Mouse (Mus musculus) left cerebral cortex, postnatal 36 days (tissue): ENCODE measurements at regions not wholly inside any gene's neighbourhood (a gene's known extent, or its start where the extent isn't known, plus 50 kb on each side); places are given as distances from the start of the nearest gene placed in this dataset.

Experiments
- DNase-seq, 2 experiments: peaks; one replicate each; pipeline ENCODE4 v3.0.0; 2021 to 2022; ENCODE audit warnings: low spot score in 2 of 2, mixed read lengths in 1 of 2
- intact Hi-C: fragments of 180-260 bp; cut with DNase I; formaldehyde crosslinking; loops from one replicate; pipeline ENCODE4 v1.15.1; 2025

DNA sequence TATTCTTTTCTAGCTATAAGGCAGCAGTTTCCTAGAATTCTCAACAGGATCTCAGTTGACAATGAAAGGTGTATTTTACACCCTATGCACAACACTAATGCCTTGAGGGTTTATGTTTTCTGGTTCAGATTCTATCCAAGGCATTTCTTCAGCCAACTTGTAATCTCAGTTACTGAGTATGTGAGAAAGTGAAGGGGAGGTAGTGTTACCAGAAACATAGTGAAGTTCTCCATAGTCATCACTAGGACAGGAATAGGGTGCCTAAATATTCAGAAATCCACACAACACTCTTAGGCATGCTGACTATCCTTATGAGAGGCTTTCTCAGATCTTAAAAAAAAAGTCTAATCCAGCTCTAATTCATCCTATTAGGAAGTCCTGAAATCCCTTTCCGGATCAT is 1228.2 kb upstream of the Cntnap5a start:
- DNase-seq: no peak

DNA sequence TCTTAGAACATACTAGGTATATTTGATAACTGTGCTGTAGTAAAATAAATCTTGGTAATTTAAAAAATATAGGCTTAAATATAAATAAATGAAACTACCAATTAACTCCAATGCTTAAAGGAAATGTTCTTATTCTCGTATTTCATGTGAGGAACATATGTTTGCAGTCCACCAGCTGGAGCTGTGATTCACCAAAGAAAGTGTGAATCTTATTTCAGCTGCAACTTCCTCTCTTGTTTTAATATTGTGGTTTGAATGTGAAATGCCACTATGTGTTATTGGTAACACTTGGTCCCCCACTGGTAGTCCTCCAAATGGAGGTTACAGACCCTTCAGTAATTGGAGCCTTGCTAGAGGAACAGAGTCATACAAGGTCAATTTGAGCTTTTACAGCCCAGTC is 1188.1 kb upstream of the Cntnap5a start:
- intact Hi-C loops: no loop called here
- peak in 1 of 2 experiments; percentile 17 for DNase-seq

More for the DNA sequence above, 1228.2 kb upstream of the Cntnap5a start:
- intact Hi-C loops: no loop called here

DNA sequence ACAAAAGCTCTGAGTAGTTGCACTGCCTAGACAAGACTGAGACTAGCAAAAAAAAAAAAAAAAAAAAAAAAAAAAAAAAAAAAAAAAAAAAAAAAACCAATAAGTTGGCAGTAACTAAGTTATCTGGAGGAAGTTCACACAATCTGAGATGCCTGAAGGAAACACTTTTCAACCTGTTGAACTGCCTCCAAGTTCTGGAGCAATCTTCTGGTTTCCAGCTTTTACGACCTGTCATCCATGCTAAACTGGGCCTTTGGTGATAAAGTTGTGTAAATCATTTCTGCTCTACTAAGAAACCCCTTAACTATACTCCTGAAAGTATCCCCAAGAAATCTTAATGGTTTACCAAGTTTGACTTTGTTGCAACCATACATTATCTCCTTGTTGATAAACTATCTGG is 1168.8 kb upstream of the Cntnap5a start:
- intact Hi-C loops: no loop called here
- no peak for DNase-seq

DNA sequence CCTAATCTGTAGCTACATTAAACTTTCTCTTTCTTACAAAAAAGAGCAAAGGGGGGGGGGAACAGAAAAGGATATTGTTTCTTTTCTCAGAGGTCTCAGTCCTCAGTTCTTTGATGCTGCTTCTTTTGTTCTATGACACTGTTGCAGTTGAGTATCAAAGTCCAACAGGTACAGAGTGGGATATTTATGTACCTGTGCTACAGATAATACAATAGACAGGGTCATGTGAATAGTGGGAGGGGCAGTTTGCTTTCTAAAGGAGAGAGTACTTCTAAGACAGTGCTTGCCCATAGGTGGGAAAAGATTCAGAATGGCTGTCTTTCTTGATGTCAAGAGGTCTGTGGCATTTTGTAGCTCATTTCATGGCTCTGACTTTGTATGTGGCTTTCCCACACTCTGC is 1164.7 kb upstream of the Cntnap5a start:
- intact Hi-C loops: no loop called here
- DNase-seq: no peak

DNA sequence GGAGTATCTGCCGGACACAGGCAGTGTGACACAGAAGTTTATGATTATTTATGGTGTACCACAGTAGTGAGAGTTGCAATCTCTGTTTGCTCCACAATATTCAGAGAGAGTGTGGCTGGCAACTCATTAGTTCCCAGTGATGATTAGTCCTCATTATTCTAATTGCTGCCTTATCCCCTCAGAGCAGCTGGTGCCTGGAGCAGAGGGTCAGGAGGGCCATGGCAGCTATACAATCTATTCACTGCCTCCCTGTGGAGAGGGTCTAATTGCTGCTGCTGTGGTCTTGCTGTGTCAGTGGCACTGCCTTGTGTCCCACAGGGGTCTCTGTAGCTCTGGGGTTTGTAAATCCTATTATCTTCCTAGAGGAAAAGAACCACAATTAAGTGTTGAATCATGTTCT is 1156.0 kb upstream of the Cntnap5a start:
- intact Hi-C loops: no loop called here

DNA sequence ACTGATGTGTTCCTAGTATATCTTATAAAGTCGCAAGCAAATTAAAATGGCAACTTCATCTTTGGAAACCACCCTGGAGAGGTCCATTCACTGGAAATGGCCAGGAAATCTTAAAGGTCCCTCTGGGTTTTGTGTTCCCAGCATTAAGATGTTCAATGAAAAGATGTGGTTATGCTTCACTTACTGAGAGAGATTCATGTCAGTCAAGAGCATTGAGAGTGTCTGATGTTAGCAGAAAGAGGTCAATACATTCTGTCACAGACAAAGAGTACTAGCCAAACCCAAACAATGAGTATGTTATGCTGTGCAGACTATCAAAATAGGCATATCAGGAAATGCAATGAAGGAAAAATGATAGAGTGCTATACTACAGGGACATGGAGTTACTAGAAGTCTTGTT is 1150.7 kb upstream of the Cntnap5a start:
- intact Hi-C loops: no loop called here
- DNase-seq: no peak

More for the DNA sequence above, 1156.0 kb upstream of the Cntnap5a start:
- no peak for DNase-seq

DNA sequence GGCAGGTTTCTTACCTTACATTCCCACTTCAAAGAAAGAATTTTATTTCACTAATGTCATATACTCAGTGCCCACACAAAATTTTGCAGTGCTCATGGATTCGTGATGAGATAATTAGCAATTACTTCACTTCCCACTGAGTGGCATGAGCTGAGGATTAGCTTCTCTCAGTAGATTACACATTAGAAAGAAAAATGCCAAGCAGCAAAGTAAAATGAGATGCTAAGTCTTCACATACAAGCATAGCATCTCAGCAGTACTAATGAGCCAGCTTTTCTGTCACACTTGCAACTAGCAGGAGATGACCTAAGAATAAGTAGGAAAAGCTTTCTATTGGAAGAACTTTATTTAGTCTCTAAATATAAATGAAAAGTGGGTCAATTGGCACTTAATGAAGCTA is 1137.6 kb upstream of the Cntnap5a start:
- no peak for DNase-seq
- intact Hi-C loops: no loop called here

DNA sequence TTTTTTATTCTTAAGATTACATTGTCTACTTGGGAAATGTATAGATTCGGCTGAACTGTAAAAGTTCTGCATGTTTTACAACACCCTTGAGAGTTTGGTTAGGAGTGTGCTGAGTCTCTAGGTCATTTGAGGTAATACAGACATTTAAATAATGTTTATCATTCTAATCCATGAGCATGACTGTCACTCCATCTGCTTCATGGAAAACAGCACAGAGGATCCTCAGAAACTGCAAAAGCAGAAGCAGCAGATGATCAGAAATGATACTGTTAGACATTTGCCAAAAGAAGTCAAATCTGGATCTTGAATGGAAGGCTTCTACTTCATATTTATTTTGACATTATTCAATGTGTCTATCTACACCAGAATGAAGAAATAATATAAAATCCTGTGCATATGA is 1131.8 kb upstream of the Cntnap5a start:
- intact Hi-C loops: no loop called here
- DNase-seq: no peak

DNA sequence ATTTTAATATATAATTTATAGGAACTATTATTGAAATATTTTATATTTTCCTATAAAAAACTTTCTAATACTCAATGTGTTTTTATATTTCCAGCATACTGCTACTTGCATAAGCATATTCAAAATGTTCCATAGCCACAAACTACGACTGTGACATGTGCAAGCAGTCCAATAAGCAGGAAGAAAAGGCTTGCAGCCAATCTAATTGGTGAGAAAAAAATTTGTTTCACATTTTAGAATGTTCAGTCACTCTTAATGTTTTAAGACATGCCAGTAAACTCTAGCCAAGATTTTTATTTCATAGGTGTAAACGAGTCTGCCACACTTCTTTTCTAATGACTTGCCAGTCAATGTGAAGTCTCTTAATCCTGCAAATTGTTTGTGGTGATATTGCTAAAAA is 1130.1 kb upstream of the Cntnap5a start:
- intact Hi-C loops: no loop called here
- DNase-seq: no peak
